Mouse (Mus musculus) heart, embryonic 14.5 days (tissue): ENCODE measurements around the gene Nfu1. TPM values are rescaled to one million over a fixed set of nuclear protein-coding genes. Genes with fewer than 3 reads are reported as not detected.
A peak's percentile ranks its signal among the peaks of the same experiment; 100 is the strongest.

Experiments used
- ATAC-seq: fragments of 200-750 bp; cut with Nextera tagmentation; 2 replicates; pipeline ENCODE4 v1.8.0; 2017; ENCODE audit warnings: low read depth, moderate TSS enrichment; ENCODE audit not compliant: insufficient number of reproducible peaks, insufficient read depth, low FRiP score
- H3K27ac ChIP-seq, 2 experiments: fragments of 200-500 bp in 1 of 2; fragments of 300-500 bp in 1 of 2; sonication (generic) in 1 of 2; replicated peaks in 1 of 2; 2 replicates each; pipeline ENCODE4 v1.5.1; 2012 to 2014; ENCODE audit warnings: low read depth in 2 of 2, low read length in 2 of 2, control low read depth in 1 of 2, mild to moderate bottlenecking in 1 of 2, mixed read lengths in 1 of 2; ENCODE audit not compliant: control insufficient read depth in 1 of 2, insufficient read depth in 1 of 2
- H3K27me3 ChIP-seq: fragments of 300-500 bp; sonication (generic); 2 replicates; pipeline ENCODE4 v1.6.1; 2014; ENCODE audit warnings: mild to moderate bottlenecking, low read length, control low read depth; ENCODE audit not compliant: control insufficient read depth, insufficient read depth
- H3K36me3 ChIP-seq: fragments of 300-500 bp; sonication (generic); 2 replicates; pipeline ENCODE4 v1.6.1; 2014; ENCODE audit warnings: mild to moderate bottlenecking, control low read depth, low read length, mixed read lengths; ENCODE audit not compliant: control insufficient read depth, insufficient read depth
- H3K4me1 ChIP-seq, 2 experiments: fragments of 200-500 bp in 1 of 2; fragments of 300-500 bp in 1 of 2; sonication (generic) in 1 of 2; 2 replicates each; pipeline ENCODE4 v1.6.1; 2012 to 2014; ENCODE audit warnings: low read length in 2 of 2, control low read depth in 1 of 2, mixed read lengths in 1 of 2; ENCODE audit not compliant: control insufficient read depth in 2 of 2, insufficient read depth in 2 of 2
- H3K4me2 ChIP-seq: fragments of 300-500 bp; sonication (generic); 2 replicates; pipeline ENCODE4 v1.6.1; 2014; ENCODE audit warnings: mild to moderate bottlenecking, low read length
- H3K4me3 ChIP-seq, 2 experiments: fragments of 200-500 bp in 1 of 2; fragments of 300-500 bp in 1 of 2; sonication (generic) in 1 of 2; 2 replicates each; pipeline ENCODE4 v1.5.1; 2012 to 2014; ENCODE audit warnings: low read length in 2 of 2, mild to moderate bottlenecking in 2 of 2, control low read depth in 1 of 2, low read depth in 1 of 2, moderate library complexity in 1 of 2; ENCODE audit not compliant: control insufficient read depth in 1 of 2, insufficient read depth in 1 of 2
- H3K9ac ChIP-seq: fragments of 300-500 bp; sonication (generic); 2 replicates; pipeline ENCODE4 v1.6.1; 2014; ENCODE audit warnings: mild to moderate bottlenecking, low read length
- H3K9me3 ChIP-seq: fragments of 300-500 bp; sonication (generic); 2 replicates; pipeline ENCODE4 v1.6.1; 2016; ENCODE audit warnings: low read length, control low read depth; ENCODE audit not compliant: control insufficient read depth
- WGBS: fragments of 180-500 bp; shearing (Covaris S2); extraction: QIAGEN DNeasy Blood & Tissue Kit; methylation state at CpG from one replicate; pipeline ENCODE4 v1.1.7; 2014; 5-methylcytosine and 5-hydroxymethylcytosine counted together
- polyA plus RNA-seq: library from polyadenylated mRNA; unstranded; fragments of >200 nt; fragmentation: Nextera tagmentation; extraction: Ambion mirVana; gene quantifications from 2 replicates; pipeline ENCODE4 v1.2.1, GENCODE M21; 2014

The Nfu1 gene
- polyA plus RNA-seq, 1 experiment from 2014 or later: 108 TPM

- H3K4me3 ChIP-seq: no peak overlapping the region
- H3K4me1 ChIP-seq: peaks cover 2 to 15% of the 10 kb centered on the region in 2 experiments; a peak in 2 of 4 replicates
- H3K27me3 ChIP-seq: no peaks in the 10 kb centered on the region
- WGBS: 80% methylated on average over 8 of the region's 8 CpGs
- no peak overlapping the region for H3K9ac ChIP-seq
- no peaks in the 10 kb centered on the region for H3K36me3 ChIP-seq
- no peak overlapping the region for H3K27ac ChIP-seq
- 0 out of 2 replicates have a peak, but pooled peaks cover 7% of the 10 kb centered on the region for H3K9me3 ChIP-seq
- no peak overlapping the region for H3K4me2 ChIP-seq
- ATAC-seq: no peak
Observed at GRCm38 (mm10) chr6:87039161-87039560, 30.1 kb downstream of the Nfu1 start.

GRCm38 (mm10) chr6:87040971-87041370, 31.9 kb downstream of the Nfu1 start:
- Histone ChIP-seq H3K9me3 (0 out of 2 replicates have a peak, but pooled peaks cover 7% of the 10 kb centered on the region), H3K4me3 (no peak overlapping the region), H3K4me1 (peaks cover 2 to 15% of the 10 kb centered on the region in 2 experiments; a peak in 2 of 4 replicates), H3K36me3 (no peaks in the 10 kb centered on the region), H3K27me3 (no peaks in the 10 kb centered on the region), H3K4me2 (no peak overlapping the region), H3K27ac (peak overlapping the region in 1 of 2 experiments; percentile 6; a peak in 1 of 4 replicates), H3K9ac (no peak overlapping the region)
- no peak for ATAC-seq
- 68% methylated on average over 4 of the region's 4 CpGs for WGBS

GRCm38 (mm10) chr6:87041431-87041830, 32.4 kb downstream of the Nfu1 start:
- peaks cover 2 to 15% of the 10 kb centered on the region in 2 experiments; a peak in 2 of 4 replicates for H3K4me1 ChIP-seq
- no peaks in the 10 kb centered on the region for H3K27me3 ChIP-seq
- peak overlapping the region; percentile 96; the same call in 1 of the 2 replicates for H3K9ac ChIP-seq
- 0 out of 2 replicates have a peak, but pooled peaks cover 7% of the 10 kb centered on the region for H3K9me3 ChIP-seq
- no peaks in the 10 kb centered on the region for H3K36me3 ChIP-seq
- 85% methylated on average over 7 of the region's 7 CpGs for WGBS
- peak overlapping the region in 1 of 2 experiments; percentile 100; a peak in 2 of 4 replicates for H3K27ac ChIP-seq
- H3K4me3 ChIP-seq: no peak overlapping the region; a peak in 1 of 4 replicates
- H3K4me2 ChIP-seq: peak overlapping the region; percentile 81
- ATAC-seq: no peak

- no peak for ATAC-seq
Observed at GRCm38 (mm10) chr6:87042004-87042336, 32.9 kb downstream of the Nfu1 start.

GRCm38 (mm10) chr6:87042337-87043130, 33.5 kb downstream of the Nfu1 start, which contains the start of gene Gfpt1:
Gfpt1 (plus strand) TSS chr6:87042846.
- H3K4me1 ChIP-seq: peaks cover 2 to 15% of the 10 kb centered on the region in 2 experiments; a peak in 2 of 4 replicates
- H3K27me3 ChIP-seq: no peaks in the 10 kb centered on the region
- H3K9me3 ChIP-seq: no peaks in the 10 kb centered on the region
- 0 out of 2 replicates have a peak, but pooled peaks cover 3% of the 10 kb centered on the region for H3K36me3 ChIP-seq
- under 1% methylated on average over 63 of the region's 68 CpGs for WGBS
- peak within 1 kb of the TSS; percentile 98 to 100 for H3K27ac ChIP-seq
- peak within 1 kb of the TSS; percentile 77 to 94 for H3K4me3 ChIP-seq
- peak within 1 kb of the TSS; percentile 81 for H3K4me2 ChIP-seq
- peak within 1 kb of the TSS; percentile 96 for H3K9ac ChIP-seq
- peak; percentile 97 for ATAC-seq

More at GRCm38 (mm10) chr6:87042004-87042336, 32.9 kb downstream of the Nfu1 start:
- H3K4me1 ChIP-seq: peaks cover 2 to 15% of the 10 kb centered on the region in 2 experiments; a peak in 2 of 4 replicates
- no peaks in the 10 kb centered on the region for H3K36me3 ChIP-seq
- peak overlapping the region; percentile 96 for H3K9ac ChIP-seq
- peak overlapping the region; percentile 98 to 100 for H3K27ac ChIP-seq
- no peaks in the 10 kb centered on the region for H3K27me3 ChIP-seq
- peak overlapping the region; percentile 75 to 94 for H3K4me3 ChIP-seq
- under 1% methylated on average over 11 of the region's 11 CpGs for WGBS
- 0 out of 2 replicates have a peak, but pooled peaks cover 2% of the 10 kb centered on the region for H3K9me3 ChIP-seq
- H3K4me2 ChIP-seq: peak overlapping the region; percentile 81

GRCm38 (mm10) chr6:87043131-87043516, 34.1 kb downstream of the Nfu1 start:
- H3K4me1 ChIP-seq: peaks cover 2 to 15% of the 10 kb centered on the region in 2 experiments; a peak in 2 of 4 replicates
- ATAC-seq: 0 out of 2 replicates have a peak, but pooled peaks have one; percentile 3
- WGBS: 2% methylated on average over 9 of the region's 9 CpGs

GRCm38 (mm10) chr6:87044895-87045294, 35.9 kb downstream of the Nfu1 start:
- WGBS: 76% methylated on average over 2 of the region's 2 CpGs
- H3K27me3 ChIP-seq: no peaks in the 10 kb centered on the region
- no peak overlapping the region for H3K27ac ChIP-seq
- no peaks in the 10 kb centered on the region for H3K9me3 ChIP-seq
- H3K4me2 ChIP-seq: no peak overlapping the region
- H3K4me3 ChIP-seq: no peak overlapping the region
- H3K36me3 ChIP-seq: peaks cover 13% of the 10 kb centered on the region; the same call in 1 of the 2 replicates
- H3K4me1 ChIP-seq: peaks cover 2 to 15% of the 10 kb centered on the region in 2 experiments; a peak in 2 of 4 replicates
- no peak for ATAC-seq
- no peak overlapping the region for H3K9ac ChIP-seq

More at GRCm38 (mm10) chr6:87043131-87043516, 34.1 kb downstream of the Nfu1 start:
- Histone ChIP-seq H3K27me3 (no peaks in the 10 kb centered on the region), H3K9ac (peak overlapping the region; percentile 96), H3K4me3 (peak overlapping the region; percentile 77 to 94), H3K4me2 (peak overlapping the region; percentile 81), H3K27ac (peak overlapping the region; percentile 63 to 100), H3K36me3 (peaks cover 8% of the 10 kb centered on the region; the same call in 1 of the 2 replicates), H3K9me3 (no peaks in the 10 kb centered on the region)
